Mouse (Mus musculus): Measurements from ENCODE around the gene Dnajb14. TPM values are rescaled to one million over a fixed set of nuclear protein-coding genes. Genes with fewer than 3 reads are reported as not detected.

The Dnajb14 gene
- polyA plus RNA-seq, 1 experiment from 2014 or later, result 11.1 TPM

Other genes starting within 250 kb of the Dnajb14 start
- gene Ddit4l, start 246.1 kb upstream of the Dnajb14 start, polyA plus RNA-seq (2016; fragmentation: Nextera tagmentation; extraction: Ambion mirVana), result 3.2 and 5.9 TPM in 2 replicates
- gene Gm21962, start 196.2 kb upstream of the Dnajb14 start, polyA plus RNA-seq (2016; fragmentation: Nextera tagmentation; extraction: Ambion mirVana), result not detected in 2 replicates
- gene H2afz, start 3.2 kb upstream of the Dnajb14 start, polyA plus RNA-seq (2016; fragmentation: Nextera tagmentation; extraction: Ambion mirVana), result 1,437 and 1,931 TPM in 2 replicates
- gene Lamtor3, start 50.8 kb downstream of the Dnajb14 start, polyA plus RNA-seq (2016; fragmentation: Nextera tagmentation; extraction: Ambion mirVana), result 99.2 and 100 TPM in 2 replicates
- 8.7 and 9.3 TPM in 2 replicates for gene Dapp1, start 113.9 kb downstream of the Dnajb14 start, polyA plus RNA-seq (2016; fragmentation: Nextera tagmentation; extraction: Ambion mirVana)
- 3.2 and 6.8 TPM in 2 replicates for gene 1110002E22Rik, start 197.4 kb downstream of the Dnajb14 start, polyA plus RNA-seq (2016; fragmentation: Nextera tagmentation; extraction: Ambion mirVana)
- 0.20 TPM in 1 of 2 replicates, not detected in the other for gene Gm5105, start 199.7 kb downstream of the Dnajb14 start, polyA plus RNA-seq (2016; fragmentation: Nextera tagmentation; extraction: Ambion mirVana)